Mouse (Mus musculus): ENCODE measurements at regions not wholly inside any gene's neighbourhood (a gene's known extent, or its start where the extent isn't known, plus 50 kb on each side); places are given as distances from the start of the nearest gene placed in this dataset.

DNA sequence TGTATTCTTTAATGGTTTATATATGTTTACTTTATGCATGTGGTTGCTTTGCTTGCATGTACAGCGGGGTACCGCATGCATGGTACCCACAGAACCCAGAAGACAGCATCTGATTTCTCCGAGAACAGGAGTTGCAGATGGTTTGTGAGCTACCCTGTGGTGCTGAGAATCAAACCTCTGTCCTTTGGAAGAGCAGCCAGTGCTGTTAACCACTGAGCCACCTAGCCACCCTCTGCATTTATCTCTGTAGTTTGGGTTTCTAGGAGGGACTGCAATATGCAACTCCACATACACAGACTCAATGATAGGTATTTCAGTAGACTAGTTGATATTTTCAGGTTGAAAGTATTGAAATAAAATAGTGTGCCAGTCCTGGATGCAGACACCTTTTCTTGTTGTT, 134.4 kb downstream of the Tex36 start:
- DNase-seq, result no peak

DNA sequence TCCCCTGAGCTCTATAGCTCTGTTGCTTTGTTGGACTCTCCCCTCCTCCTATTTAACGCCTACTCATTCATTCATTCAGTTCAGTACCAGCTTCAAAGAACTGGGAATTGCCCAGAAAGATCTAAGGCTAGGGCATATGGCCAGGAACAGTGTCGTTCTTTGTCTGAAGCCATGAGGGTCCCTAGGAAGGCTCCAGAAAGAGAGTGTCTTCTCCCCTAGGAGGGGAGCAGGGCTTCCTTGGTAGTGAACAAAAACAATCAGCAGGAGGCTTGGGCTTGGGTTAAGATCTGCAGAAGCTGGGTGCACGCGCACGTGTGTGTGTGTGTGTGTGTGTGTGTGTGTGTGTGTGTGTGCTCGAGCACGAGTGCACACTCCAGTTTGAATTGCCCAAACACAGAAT, 142.7 kb downstream of the Tex36 start:
- no peak for DNase-seq

DNA sequence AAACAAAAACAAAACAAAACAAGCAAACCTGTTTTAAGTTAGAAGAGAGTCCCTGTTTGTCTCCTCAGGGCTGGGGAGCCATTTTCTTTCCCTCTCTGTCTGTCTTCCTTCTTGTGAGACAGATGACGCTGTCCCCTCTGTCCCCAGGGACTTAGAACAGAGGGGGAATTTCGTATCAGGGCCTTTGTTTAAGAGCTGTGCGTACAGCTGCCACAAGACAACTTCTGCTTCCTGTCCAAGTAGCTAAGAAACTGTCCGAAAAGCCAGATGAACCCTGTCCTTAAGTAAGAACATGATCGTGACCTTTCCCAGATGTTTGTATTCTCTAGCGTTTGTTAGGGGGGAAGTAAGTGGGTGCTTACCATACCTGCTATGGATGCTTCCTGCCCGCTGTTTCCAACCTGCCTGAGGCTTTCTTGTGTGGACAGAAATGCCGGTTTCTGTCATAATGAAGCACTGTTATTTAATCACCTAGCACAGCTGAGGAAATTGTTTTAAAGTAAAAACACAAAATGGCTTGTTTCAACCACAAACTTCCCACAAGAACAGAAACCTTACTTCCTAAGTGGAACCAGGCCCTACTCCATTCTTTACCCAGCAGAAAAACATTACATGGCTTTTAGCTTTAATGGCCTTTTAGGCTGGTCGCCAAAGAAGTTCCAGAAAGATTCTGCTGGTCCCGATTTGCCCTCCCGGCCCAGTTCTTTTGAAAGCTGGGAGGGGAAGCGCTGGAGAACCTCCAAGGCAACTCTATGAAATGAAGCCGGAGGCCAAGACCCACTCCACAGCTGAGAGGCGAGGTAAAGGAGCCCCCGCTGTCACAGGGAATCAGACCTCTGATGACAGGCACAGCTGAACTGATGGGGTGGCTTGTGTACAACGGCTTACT, 144.3 kb downstream of the Tex36 start:
- DNase-seq, result no peak

DNA sequence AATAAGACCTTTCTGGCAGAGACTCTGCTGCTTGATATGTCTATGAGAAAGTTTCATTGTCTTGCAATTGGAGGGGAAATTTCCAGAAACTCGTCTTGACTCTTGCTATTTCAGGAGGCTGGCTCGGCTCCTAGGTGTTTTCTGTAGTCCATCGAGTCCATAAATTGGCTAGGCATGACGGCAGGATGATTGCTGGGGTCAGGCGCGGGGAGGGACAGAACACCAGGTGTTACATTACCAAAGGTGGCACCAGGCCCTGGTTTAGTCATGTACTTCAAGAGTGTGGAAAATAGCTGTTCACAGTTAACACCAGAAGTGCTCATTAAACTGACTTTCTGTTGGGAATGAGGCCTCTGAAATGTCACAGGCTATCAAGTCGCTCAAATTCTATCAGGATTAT, 151.7 kb downstream of the Tex36 start:
- peak; percentile 59 for DNase-seq

- no peak for DNase-seq
Measured at GRCm38 (mm10) chr7:133447079-133447478, 154.9 kb downstream of the Tex36 start.

DNA sequence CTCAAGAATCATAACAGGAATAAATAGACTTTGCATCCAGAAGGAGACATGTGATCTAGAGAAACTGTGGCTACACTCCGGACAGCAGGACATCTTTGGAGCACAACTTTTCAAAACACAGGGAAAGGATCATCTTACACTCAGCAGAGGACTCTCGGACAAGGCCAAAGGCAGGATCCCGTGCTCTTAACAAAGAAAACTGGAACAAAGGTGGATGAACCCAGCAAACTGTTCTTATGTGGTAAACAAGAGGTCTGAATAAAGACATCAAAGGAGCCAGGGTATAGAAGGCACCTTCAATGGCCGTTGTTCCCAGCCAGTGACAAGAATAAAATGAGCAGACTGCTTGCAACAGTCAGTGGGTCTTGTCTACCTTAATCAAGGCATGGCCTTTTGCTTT, 160.3 kb downstream of the Tex36 start:
- DNase-seq, result no peak

- no peak for DNase-seq
Measured at GRCm38 (mm10) chr7:133441169-133441568, 160.8 kb downstream of the Tex36 start.

DNA sequence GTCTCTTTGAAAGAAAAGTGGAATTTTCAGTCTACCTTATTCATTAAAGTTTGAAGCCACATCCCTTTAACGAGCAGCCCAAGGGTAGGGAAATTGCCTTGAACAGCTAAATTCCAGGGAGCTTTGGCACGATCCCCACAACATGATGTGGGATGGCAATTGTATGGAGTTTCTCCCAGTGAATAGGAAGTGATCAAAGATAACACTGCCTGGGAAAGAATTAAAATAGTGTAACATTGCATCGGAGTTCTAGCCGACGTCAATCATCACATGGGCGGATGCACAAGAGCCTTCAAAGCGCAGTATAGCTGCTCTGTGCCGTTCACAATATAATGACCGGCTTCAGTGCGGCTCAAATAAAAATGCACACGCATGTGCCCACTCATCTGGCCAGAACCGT, 161.2 kb downstream of the Tex36 start:
- no peak for DNase-seq

- no peak for DNase-seq
Measured at GRCm38 (mm10) chr7:133440086-133440485, 161.9 kb downstream of the Tex36 start.

DNA sequence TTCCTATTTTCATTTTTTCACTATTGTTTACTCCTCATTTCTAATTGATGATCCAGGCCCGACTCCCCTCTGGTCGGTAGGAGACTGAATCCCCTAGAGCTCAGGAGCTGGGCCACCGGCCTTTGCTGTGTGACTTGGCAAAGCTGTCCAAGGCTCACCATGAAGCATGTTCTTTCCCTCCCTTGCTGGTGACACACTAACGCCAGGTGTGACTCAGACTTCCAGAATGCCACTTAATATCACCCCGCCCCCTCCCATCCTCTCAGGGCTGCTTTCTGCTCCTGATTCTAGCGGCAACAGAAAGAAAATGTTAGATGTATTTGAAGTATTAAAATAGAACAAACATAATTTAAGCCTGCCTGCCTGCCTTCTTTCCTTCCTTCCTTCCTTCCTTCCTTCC, 163.3 kb downstream of the Tex36 start:
- no peak for DNase-seq

GRCm38 (mm10) chr7:133437866-133438265, 164.1 kb downstream of the Tex36 start:
- DNase-seq, result no peak

- DNase-seq, result no peak
Measured at GRCm38 (mm10) chr7:133435596-133436357, 166.2 kb downstream of the Tex36 start.

- DNase-seq, result no peak
Measured at GRCm38 (mm10) chr7:133434027-133434820, 167.7 kb downstream of the Tex36 start.

DNA sequence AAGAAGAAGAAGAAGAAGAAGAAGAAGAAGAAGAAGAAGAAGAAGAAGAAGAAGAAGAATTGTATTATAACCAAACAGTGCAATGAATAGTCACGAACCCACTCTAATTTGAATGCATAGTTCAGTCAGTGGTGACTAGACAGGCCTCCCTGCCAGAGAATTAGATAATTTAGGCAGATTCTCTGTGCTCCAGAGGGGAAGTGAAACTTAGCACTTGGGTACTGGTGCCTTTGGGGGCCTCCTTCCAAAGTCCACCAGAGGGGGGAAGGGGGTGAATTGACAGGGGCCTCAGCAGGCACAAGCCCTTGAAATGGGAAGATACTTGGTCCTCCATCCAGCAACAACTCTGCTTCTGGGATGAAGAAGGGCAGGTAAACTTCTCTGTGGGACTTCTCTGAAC, 169.6 kb downstream of the Tex36 start:
- DNase-seq, result no peak

GRCm38 (mm10) chr7:133402072-133402471, 199.9 kb downstream of the Tex36 start:
- DNase-seq, result no peak

- DNase-seq, result no peak
Measured at GRCm38 (mm10) chr7:133400691-133401090, 201.3 kb downstream of the Tex36 start.

DNA sequence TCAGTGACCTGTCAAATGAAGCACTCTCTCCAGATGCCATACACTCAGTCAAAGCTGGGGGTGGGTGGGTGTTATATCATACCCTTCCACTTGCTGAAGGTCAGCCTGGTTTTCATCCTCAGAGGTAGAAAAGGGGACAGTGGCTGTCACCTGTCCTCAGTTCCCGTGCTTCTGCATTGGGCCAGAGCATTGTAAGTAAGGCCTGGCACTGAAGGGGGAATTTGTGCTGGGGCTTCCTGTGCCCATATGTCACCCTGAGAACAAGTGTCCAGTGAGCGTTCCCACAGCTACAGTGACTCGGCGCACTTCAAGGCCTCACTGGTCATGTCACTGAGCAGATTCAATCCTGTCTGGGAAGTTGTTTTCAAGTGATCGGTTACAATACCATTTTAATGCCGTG, 213.2 kb downstream of the Tex36 start:
- peak; percentile 76 for DNase-seq

GRCm38 (mm10) chr7:133382032-133382712, 219.8 kb downstream of the Tex36 start:
- no peak for DNase-seq

- no peak for DNase-seq
Measured at GRCm38 (mm10) chr7:133379373-133379772, 222.6 kb downstream of the Tex36 start.

GRCm38 (mm10) chr7:133378338-133378737, 223.6 kb downstream of the Tex36 start:
- no peak for DNase-seq

- DNase-seq, result no peak
Measured at GRCm38 (mm10) chr7:133376833-133377484, 225.0 kb downstream of the Tex36 start.

- no peak for DNase-seq
Measured at GRCm38 (mm10) chr7:133372695-133373094, 229.3 kb downstream of the Tex36 start.
